In genomic region chrX:143643936-143644335, GRCm38 (mm10) we compare ENCODE assay signal across 14 mouse cellular contexts.
"Had no signal": no experiment of that assay in that cellular context is flagged by ENCODE, and none has a peak within 500 bp of the region (broad histone marks: within the 10 kb centered on the region; RNA-seq: fewer than 3 reads in every experiment).

No protein-coding gene starts in this region.

- H3K27ac ChIP-seq: kidney, postnatal 0 days; limb, embryonic 12.5 days; liver, embryonic 13.5 days; lung, embryonic 15.5 days; macrophage; midbrain, embryonic 15.5 days; stomach, postnatal 0 days had no signal

- DNase-seq: kidney, adult 9 months; liver; liver, embryonic 13.5 days; liver, postnatal 0 days; lung, postnatal 14 days; thymus, postnatal 4 days had no signal

- H3K36me3 ChIP-seq: limb, embryonic 12.5 days; liver, embryonic 13.5 days; lung, embryonic 15.5 days; midbrain, embryonic 15.5 days had no signal

- H3K4me3 ChIP-seq: limb, embryonic 12.5 days; liver, embryonic 13.5 days; lung, embryonic 15.5 days; megakaryocyte, embryonic 14.5 days; midbrain, embryonic 15.5 days had no signal

- H3K4me1 ChIP-seq: limb, embryonic 12.5 days; liver, embryonic 13.5 days; lung, embryonic 15.5 days; megakaryocyte, embryonic 14.5 days; midbrain, embryonic 15.5 days had no signal

- H3K9me3 ChIP-seq: limb, embryonic 12.5 days; liver, embryonic 13.5 days; lung, embryonic 15.5 days; megakaryocyte, embryonic 14.5 days; midbrain, embryonic 15.5 days had no signal

- H3K4me2 ChIP-seq: limb, embryonic 12.5 days; liver, embryonic 13.5 days; lung, embryonic 15.5 days; midbrain, embryonic 11.5 days; midbrain, embryonic 15.5 days had no signal

- H3K9ac ChIP-seq: limb, embryonic 12.5 days; liver, embryonic 13.5 days; liver, postnatal 0 days; lung, embryonic 15.5 days; midbrain, embryonic 15.5 days had no signal

- H3K27me3 ChIP-seq: liver, embryonic 13.5 days; lung, embryonic 15.5 days had no signal

- ATAC-seq: liver, postnatal 0 days; midbrain, embryonic 15.5 days had no signal
